Mouse (Mus musculus) adrenal gland, adult 18-20 months (tissue): ENCODE results near the gene Gm9780. TPM values are rescaled to one million over a fixed set of nuclear protein-coding genes. Genes with fewer than 3 reads are reported as not detected.
"Not testable (repeated sequence)": the region's sequence is repeated elsewhere in the genome, so short reads cannot be mapped to it uniquely, and the experiment has no call there.

Experiments
- DNase-seq, 2 experiments: peaks; one replicate each; pipeline ENCODE4 v3.0.0; 2021 to 2022; ENCODE audit warnings: low spot score in 2 of 2
- long read RNA-seq, 2 experiments: library from polyadenylated mRNA; stranded (forward); transcript quantifications; one replicate each; pipeline ENCODE4 v2.0.0; 2021
- total RNA-seq, 2 experiments: library from RNA; stranded (reverse); gene quantifications; 1 replicate in 1 of 2; 2 replicates in 1 of 2; pipeline ENCODE4 v1.2.3; 2021

The Gm9780 gene
- 10 to 100 TPM in 1 of 2 experiments, 1 to 10 TPM in 1; 6.6 to 30.1 TPM for total RNA-seq
- long read RNA-seq, experiment 1, transcript Gm9780-202 (4 exons, 1,394 nt) = major isoform, 5 of 6 reads
- long read RNA-seq, experiment 1, partial matches to known transcripts = 1 of 6 reads
- long read RNA-seq, experiment 1, other reads (novel, unspliced or antisense) = 0 of 6 reads
- long read RNA-seq, experiment 2, transcript Gm9780-202 (4 exons, 1,394 nt) = major isoform, 10 of 10 reads
- long read RNA-seq, experiment 2, partial matches to known transcripts = 0 of 10 reads
- long read RNA-seq, experiment 2, other reads (novel, unspliced or antisense) = 0 of 10 reads

DNA sequence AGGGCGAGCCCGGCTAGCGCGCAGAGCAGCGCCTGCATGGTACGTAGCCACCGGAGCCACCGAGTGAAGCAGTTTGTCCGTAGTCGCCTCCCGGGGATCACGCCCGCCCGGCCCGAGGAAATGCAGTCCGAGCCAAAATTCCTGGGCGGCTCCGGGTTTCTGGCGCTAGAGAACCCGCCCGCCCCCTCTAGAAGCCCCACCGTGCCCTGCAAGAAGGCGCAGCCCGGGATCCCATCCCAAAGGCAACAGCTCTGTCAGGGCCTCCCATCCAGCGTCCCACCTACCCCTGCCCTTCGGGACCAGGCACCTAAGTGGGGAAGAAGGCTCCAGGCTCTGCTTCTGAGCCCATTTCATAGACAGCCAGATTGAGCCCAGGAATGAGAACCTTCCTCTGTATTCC, at the start of gene Gm9780:
TSS of gene Gm9780 (minus strand) at position 101 of the 400 bp plus-strand sequence.
- DNase-seq = not testable (repeated sequence)

DNA sequence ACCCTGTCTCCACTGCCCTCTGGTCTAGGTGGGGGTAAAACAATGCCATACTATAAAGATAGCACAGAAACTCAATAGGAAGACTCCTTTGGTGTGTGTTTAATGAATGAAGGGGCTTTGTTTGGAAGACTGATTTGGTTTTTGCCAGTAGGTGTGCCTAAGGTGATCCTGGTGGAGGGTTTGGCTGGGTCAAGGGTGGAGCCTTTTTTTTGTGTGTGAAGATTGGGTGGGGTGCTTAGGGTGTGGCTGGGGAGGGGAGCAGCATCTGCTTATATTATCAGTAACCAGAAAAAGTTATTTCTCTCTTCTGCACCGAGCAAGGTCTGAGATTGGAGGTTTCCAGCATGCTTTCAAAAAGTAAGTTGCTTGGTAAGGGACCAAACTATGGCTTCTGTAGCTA, 39.5 kb upstream of the Gm9780 start, which contains the start of gene Cphx3:
TSS of gene Cphx3 (plus strand) at position 301 of the 400 bp plus-strand sequence.
- not testable (repeated sequence) for DNase-seq

DNA sequence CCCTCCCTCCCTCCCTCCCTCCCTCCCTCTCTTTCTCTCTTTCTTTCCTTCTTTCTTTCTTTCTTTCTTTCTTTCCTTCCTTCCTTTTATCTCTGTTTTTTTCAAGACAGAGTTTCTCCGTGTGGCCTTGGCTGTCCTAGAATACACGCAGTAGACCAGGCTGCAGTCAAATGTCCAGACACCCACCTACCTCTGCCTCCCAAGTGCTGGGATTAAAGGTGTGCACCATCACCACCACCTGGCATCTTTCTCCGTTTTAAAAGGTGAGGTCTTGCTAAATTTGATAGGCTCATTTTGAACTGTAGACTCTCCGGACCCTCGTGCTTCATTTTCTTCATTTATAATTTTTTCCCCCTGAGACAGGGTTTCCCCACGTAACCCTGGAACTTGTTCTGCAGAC, 38.7 kb upstream of the Gm9780 start, which contains the start of gene Cphx2:
TSS of gene Cphx2 (plus strand) at position 301 of the 400 bp plus-strand sequence.
- DNase-seq = not testable (repeated sequence)

DNA sequence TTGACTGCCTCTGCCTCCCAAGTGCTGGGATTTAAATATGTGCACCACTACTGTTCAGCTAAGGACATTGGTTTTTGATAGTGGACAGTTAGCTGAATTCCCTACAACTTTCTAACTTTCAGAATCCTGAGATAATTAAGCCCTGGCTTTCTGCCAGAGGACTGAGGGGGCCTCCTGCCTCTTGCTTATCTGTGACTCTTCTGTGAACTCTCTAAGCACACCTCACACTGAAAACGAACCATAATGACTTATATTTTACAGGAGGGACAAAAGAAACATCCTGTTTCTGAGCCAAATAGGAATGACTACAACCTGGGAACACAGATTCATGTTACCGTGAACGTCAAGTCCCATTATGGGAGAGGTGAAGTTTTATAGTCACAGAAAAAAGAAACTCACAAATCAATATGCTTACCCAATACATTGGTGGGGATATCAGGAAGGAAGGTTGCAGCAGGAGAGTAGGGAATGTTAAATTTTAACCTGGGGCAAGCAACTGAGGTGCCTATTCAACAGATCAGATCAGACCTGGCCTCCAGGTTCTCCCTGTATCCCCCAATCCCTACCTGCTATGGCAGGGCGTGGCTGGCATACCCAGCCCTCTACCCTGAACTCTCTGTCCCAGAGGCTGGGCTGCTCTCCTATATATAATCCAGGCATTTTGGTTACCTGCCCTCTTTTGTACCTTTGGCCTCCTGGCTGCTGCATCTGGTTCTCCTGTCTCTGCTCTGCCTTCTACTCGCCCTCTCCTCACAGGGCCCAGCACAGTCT, 34.3 kb upstream of the Gm9780 start:
- DNase-seq = not testable (repeated sequence)

DNA sequence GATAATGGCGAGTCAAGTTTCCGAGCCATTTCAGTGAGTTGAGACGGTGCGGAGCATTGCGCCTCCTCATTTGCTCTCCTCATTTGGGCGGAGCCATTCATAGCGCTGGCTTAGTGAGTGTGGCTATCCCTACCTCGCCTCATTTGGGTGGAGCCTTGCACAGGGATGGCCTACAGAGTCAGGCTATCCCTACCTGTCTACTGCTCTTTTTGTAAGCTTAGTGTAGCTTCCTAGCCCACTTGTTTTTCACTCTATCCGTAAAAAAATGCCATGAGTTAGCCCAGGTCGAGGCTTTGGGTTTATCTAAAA, 24.8 kb upstream of the Gm9780 start, which contains the start of gene Tmem254c:
TSS of gene Tmem254c (minus strand) at position 31 of the 309 bp plus-strand sequence.
- DNase-seq = not testable (repeated sequence)

DNA sequence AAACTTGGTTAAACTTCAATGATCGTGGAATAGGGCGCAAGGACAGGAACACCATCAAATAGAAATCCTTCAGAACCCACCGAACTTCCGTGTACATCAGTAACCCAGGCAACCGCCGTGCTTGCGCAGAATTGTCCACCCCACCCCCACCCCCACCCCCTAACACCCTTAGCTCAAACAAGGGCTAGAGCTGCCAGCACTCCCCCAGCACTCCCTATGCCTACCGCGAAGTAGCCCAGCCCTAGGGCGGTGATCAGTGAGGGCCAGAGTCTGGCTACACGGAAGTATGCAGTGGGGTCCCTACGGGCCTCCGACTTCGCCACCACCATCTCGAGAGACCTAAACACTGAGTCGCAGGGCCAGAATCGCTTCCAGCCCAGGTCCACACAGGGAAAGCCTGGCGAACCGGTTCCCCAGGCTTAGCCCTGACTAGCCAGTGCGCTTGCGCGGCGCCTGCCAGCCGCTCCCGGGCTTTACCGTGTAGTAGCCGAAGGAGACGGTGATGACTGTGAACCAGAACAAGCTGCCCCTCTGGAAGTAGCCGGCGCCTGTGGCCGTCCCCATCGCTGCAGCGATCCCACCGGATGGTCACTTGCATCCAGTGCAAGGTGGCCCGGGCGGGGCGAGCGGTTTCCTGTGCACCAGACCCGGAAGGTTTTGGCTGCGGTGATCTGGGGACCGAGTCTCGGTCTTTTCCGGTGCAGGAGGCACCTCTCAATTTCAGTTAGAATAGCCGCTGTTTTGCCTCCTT, 24.2 kb upstream of the Gm9780 start:
- DNase-seq = not testable (repeated sequence)

DNA sequence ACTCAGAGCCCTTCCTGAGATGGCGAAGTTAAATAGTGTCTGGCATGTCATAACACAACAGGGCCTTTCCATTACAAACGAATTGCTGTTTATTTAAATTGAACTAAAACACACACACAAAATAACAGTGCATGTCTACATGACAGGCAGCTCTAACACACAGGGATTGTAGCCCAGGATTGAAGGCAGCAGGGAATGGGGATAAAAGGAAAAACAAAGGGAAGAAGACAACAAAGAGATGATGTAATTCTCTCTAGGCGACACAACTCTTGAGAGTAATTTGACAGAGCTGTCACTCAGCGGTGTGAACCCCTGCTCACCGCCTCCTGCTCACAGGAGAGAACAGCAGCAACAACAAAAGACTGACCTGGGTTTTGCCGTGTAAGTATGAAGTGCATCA, 16.9 kb upstream of the Gm9780 start:
- not testable (repeated sequence) for DNase-seq

DNA sequence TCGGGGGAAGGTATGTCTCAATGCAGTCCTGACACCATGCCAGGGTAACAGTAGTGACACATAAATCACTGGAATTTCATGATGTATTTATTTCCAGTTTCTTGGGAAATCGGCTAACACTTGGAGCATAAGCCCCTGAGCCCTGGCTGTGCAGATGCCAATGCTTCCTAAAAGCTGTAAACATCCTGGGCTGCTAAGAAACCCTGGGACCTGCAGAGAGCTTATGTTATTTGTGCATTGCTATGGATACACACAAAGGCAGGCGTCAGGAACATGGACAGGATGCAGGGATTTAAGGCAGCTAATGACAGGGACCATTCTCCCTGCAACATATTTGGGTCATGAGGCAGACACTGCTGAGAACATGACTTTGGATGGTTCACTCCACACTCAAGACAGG, 15.7 kb upstream of the Gm9780 start:
- DNase-seq = not testable (repeated sequence)

DNA sequence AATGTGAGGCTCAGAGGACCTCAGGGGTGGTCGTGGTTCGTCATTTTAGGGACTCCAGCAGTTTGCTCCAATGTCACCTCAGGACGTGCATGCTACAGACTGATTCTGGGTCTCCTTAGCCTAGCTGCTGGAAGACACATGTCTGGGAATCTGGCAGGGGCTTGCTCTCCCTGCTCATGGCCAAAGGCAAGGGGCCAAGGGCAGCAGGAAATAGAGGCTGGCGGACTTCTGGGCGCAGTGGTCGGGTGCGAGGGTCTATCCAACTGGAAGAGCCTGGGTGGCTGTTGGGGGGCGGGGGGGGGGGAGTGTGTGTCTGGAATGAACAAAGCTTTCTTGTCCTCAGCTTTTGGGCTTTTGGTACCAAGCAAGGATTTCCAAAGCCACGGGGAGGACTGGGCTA, 6.3 kb upstream of the Gm9780 start:
- DNase-seq = not testable (repeated sequence)

DNA sequence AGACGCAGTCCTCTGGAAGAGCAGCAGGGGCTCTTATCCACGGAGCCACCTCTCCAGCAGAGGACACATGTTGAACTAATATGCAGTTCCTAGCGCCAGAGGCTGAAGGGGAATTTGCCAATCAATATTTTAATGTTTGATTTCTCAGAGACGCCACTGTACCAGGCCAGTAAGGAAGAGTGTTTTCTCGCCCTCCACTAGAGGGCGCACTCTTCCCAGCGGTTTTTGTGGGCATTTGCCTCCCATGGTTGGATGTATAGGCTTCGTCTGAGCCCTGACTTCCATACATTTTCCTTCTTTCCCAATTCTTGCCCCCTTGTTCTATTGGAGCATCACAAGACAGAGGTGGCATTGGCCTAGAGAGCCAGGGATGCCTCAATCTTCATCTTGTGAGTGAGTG, 4.5 kb upstream of the Gm9780 start:
- not testable (repeated sequence) for DNase-seq

DNA sequence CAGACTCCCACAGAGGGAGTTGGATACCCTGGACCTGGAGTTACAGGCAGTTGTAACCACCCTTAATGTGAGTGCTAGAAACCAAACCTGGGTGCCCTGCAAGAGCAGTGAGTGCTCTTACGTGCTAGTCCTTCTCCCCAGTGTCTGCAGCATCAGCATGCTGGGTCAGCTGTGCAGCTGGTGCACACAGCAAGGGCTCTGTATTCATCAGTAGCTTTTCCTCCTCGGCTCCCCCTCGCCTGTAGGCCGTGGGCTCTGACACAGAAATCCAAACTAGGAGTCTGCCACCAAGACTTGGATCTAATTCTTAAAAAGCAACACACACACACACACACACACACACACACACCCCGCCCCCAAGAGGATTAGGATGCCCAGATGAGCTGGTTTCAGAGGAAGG, 2.5 kb upstream of the Gm9780 start:
- DNase-seq = not testable (repeated sequence)

DNA sequence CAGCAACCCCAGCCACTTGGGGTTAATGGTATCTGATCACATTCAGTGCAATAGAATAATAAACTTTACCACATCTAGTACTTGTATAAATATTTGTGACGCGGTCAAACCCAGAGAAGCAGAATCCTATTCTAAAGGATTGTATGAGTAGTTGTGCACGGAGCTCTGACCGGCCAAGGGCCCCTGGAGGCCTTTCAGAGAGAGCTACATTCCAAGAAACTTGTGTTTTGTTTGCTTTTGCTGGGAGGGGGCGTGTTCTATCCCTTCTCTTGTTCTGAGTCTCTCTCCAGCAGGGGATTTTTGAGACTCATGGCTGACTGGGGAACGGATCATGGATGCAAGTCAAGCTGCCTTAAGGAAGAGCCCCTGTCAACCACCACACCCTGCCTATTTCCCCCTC, 7.1 kb downstream of the Gm9780 start:
- DNase-seq = not testable (repeated sequence)

DNA sequence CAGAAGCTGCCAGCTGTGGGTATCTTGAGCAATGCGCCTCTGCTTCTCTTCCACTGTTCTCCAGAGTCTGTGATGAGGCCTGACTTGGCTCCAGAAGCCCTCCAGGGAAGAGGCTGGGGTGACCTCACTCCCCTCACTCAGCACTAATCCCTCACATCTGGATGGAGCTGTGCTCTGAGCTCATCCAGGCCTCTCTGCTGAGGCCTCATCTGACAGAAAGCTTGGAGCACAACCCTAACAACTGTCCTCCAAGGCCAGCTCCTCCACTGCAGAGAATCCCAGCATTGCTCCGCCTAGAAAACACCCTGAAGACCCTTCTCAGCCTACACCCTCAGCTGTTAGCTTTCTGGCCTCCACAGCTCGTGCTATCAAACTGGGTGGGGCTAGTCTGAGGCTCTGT, 8.1 kb downstream of the Gm9780 start:
- DNase-seq = not testable (repeated sequence)

DNA sequence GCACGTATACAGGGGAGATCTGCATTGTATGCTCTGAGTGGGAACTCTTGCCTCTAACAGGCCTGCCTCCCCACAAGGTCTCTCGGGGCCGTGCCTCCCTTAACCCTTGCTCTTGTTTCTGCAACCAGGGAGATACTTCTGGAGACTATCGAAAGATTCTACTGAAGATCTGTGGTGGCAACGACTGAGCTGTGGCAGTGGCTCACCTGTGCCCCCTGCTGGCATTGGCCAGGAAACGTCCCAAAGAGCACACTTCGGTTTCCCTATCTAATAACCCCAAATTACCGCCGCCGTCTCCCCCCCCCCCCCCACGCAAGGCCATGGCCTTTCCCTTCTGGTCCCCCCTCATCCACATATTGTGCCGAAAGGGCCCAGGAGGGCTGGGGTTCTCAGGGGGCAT, 16.9 kb downstream of the Gm9780 start:
- DNase-seq = not testable (repeated sequence)

DNA sequence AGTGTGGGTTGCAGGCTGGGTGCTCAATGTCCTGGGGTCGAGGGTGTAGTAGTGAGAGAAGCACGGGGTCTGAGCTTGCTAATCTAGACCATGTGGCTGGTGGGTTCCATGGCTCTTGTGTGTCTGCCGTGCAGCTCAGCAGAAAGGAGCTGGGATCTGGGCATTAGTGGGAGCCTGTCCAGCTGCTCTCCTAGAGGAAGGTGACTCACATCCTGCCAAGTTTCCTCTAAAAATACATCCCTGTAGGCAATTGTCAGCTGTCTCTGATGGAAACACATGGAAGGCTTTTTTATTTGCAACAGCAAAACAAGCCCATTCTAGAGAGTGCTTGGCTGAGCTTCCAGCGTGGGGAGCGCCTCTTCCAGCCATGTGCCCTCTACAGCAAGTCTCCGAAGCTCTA, 19.7 kb downstream of the Gm9780 start:
- DNase-seq = not testable (repeated sequence)

DNA sequence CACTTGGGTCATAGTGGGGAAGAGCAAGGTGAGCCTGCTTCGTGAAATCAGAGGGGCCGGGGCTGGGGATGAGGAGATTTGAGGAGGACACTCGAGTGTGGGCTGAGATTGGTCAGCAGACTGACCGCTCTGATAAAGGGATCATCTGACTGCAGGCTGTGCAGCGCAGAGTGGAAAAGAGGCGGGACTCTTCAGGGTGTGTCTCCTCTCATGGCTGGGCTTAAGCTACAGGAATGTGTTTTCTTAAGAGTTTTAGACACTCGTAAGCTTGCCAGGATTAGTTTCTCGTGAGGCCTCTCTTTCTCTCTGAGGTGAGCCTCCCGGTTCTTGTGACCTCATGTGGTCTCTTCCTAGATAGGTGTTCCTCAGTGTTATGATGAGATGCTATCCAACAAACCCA, 21.0 kb downstream of the Gm9780 start:
- not testable (repeated sequence) for DNase-seq

DNA sequence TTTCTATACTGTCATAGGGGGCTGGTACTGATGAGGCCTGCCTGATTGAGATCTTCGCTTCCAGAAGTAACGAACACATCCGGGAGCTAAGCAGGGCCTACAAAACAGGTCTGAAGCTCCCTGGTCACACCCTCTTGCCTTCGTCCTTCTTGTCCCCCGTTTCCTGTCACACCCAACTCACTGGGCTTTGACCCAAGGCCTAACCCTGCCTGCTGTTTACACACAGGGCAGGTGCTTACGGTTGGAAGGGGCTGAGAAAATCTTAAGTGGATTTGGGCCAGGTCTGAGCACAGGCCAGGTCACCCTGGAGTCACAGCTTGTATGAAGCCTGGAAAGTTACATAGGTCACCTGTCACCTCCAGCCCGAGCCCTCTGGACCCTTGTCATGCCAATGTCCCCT, 26.1 kb downstream of the Gm9780 start:
- DNase-seq = not testable (repeated sequence)

DNA sequence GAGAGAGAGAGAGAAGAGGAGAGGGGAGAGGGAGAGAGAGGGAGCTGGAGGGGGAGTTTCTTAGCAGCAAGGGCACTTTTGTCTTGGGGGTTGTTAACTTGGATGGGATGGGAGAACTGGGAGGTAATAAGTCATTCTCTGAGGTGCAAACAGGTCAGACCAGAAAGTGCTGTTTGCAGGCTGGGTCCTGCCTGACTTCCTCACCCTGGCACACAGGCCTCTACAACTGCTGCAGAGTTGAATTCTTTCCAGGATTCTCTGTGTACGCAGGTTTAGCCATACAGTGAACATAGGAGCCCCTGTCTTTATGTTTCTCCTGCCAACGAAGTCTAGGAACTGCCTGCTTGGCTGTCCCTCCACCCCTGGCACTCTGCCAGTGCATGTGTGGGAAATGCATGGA, 35.0 kb downstream of the Gm9780 start:
- not testable (repeated sequence) for DNase-seq

DNA sequence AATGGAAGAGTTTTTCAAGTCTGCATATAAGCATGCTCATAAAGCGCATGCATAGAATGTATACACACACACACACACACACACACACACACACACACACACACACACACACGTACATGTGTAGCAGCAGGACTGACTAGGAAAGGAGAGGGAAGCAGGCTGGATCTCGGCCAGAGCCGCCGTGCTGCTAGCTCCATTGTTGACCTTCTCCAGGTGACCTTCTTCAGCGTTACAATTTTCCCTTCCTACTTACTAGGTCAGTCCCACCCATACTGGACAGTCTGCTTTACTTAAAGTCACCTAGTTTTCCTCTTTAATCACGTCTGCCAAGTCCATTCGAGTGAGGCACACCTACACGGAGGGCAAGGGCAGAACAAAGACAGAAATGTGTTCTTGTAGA, 60.6 kb downstream of the Gm9780 start:
- not testable (repeated sequence) for DNase-seq

DNA sequence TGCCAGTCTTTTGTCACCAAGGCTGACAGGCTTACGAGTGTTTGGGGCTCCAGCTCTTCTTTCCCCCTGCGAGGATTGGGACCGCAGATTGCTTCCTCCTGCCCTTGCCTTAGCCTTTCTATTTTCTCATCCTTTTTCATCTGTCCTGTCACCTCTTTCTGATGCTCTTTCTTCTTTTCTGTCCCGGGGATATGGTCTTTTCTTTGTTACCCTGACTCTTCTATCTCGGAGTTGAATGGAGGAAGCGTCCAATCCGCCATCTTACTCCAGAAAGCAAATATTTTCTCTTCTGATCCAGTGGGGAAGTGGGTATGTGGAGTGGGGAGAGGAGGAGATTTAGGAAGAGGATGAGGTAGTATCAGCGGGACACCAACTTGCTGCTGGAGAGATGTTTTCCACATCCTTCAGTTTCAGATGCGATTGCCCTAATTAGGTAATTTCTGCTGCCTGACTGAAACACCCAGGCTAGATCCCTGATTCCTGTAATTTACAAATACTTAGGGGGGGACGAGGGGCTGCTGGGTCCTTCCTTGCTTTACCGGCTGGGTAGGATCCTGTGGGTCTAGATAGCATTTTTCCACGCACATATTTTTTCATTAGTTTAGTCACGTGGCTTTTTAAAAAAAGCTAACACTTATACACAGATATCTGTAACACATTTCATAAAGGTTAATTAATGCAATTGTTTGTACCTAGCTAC, 63.1 kb downstream of the Gm9780 start:
- DNase-seq = not testable (repeated sequence)
